Mouse (Mus musculus) lung, postnatal 0 days (tissue): ENCODE results near the gene Srsf7. TPM values are rescaled to one million over a fixed set of nuclear protein-coding genes. Genes with fewer than 3 reads are reported as not detected.

Source experiments
- ATAC-seq: fragments of 200-750 bp; cut with Nextera tagmentation; 2 replicates; pipeline ENCODE4 v1.8.0; 2017; ENCODE audit warnings: moderate library complexity
- DNase-seq: peaks from one replicate; pipeline ENCODE4 v3.0.0-alpha.2; 2016; ENCODE audit warnings: low spot score
- H3K27ac ChIP-seq: fragments of 300-500 bp; sonication (generic); 2 replicates; pipeline ENCODE4 v1.5.1; 2014; ENCODE audit warnings: antibody characterized with exemption, mild to moderate bottlenecking, low read length, mixed read lengths
- H3K27me3 ChIP-seq: fragments of 300-500 bp; sonication (generic); replicated peaks from 2 replicates; pipeline ENCODE4 v1.6.1; 2014; ENCODE audit warnings: low read length, mixed read lengths; ENCODE audit not compliant: insufficient read depth
- H3K36me3 ChIP-seq: fragments of 300-500 bp; sonication (generic); 2 replicates; pipeline ENCODE4 v1.6.1; 2014; ENCODE audit warnings: low read length, mixed read lengths; ENCODE audit not compliant: insufficient read depth
- H3K4me1 ChIP-seq: fragments of 300-500 bp; sonication (generic); 2 replicates; pipeline ENCODE4 v1.6.1; 2014; ENCODE audit warnings: antibody characterized with exemption, low read depth, low read length, mixed read lengths; ENCODE audit not compliant: insufficient read depth
- H3K4me2 ChIP-seq: fragments of 300-500 bp; sonication (generic); replicated peaks from 2 replicates; pipeline ENCODE4 v1.6.1; 2014; ENCODE audit warnings: low read depth, mild to moderate bottlenecking, low read length, moderate library complexity, mixed read lengths
- H3K4me3 ChIP-seq: fragments of 300-500 bp; sonication (generic); 2 replicates; pipeline ENCODE4 v1.5.1; 2014; ENCODE audit warnings: low read depth, low read length
- H3K9ac ChIP-seq: fragments of 300-500 bp; sonication (generic); replicated peaks from 2 replicates; pipeline ENCODE4 v1.6.1; 2014; ENCODE audit warnings: low read depth, mild to moderate bottlenecking
- H3K9me3 ChIP-seq: fragments of 300-500 bp; sonication (generic); 2 replicates; pipeline ENCODE4 v1.6.1; 2016; ENCODE audit warnings: low read length, mixed read lengths
- CTCF ChIP-seq: IDR thresholded peaks from 2 replicates; pipeline ENCODE4 v1.5.1; 2016; ENCODE audit warnings: antibody characterized with exemption, mild to moderate bottlenecking
- EP300 ChIP-seq: IDR thresholded peaks from 2 replicates; pipeline ENCODE4 v1.6.1; 2016; ENCODE audit warnings: antibody characterized with exemption, mild to moderate bottlenecking, control low read depth
- WGBS: fragments of 180-500 bp; shearing (Covaris S2); extraction: QIAGEN DNeasy Blood & Tissue Kit; methylation state at CpG from one replicate; pipeline ENCODE4 v1.1.7; 2014; 5-methylcytosine and 5-hydroxymethylcytosine counted together
- polyA plus RNA-seq: library from polyadenylated mRNA; unstranded; fragments of >200 nt; fragmentation: Nextera tagmentation; extraction: Ambion mirVana; gene quantifications from 2 replicates; pipeline ENCODE4 v1.2.1, GENCODE M21; 2015

Srsf7 gene
- polyA plus RNA-seq, 1 experiment from 2014 or later = 162 TPM

GRCm38 (mm10) chr17:80165741-80166140 lies 41.4 kb downstream of the Srsf7 start:
- no peaks in the 10 kb centered on the region for H3K4me1 ChIP-seq
- H3K36me3 ChIP-seq = no peaks in the 10 kb centered on the region
- no peak overlapping the region for H3K27ac ChIP-seq
- H3K4me3 ChIP-seq = no peak overlapping the region
- peak; percentile 65 for ATAC-seq
- H3K9me3 ChIP-seq = no peaks in the 10 kb centered on the region
- H3K27me3 ChIP-seq = no peaks in the 10 kb centered on the region
- 28% methylated on average over 6 of the region's 6 CpGs for WGBS
- TF ChIP-seq CTCF (0 out of 2 replicates have a peak, but pooled peaks have one; percentile 11), EP300 (no peak)
- no peak overlapping the region for H3K4me2 ChIP-seq
- DNase-seq = peak; percentile 61
- no peak overlapping the region for H3K9ac ChIP-seq

- ATAC-seq = no peak
- DNase-seq = peak; percentile 34
- no peak overlapping the region for H3K27ac ChIP-seq
Measured at GRCm38 (mm10) chr17:80163991-80164390, 43.1 kb downstream of the Srsf7 start.

DNA sequence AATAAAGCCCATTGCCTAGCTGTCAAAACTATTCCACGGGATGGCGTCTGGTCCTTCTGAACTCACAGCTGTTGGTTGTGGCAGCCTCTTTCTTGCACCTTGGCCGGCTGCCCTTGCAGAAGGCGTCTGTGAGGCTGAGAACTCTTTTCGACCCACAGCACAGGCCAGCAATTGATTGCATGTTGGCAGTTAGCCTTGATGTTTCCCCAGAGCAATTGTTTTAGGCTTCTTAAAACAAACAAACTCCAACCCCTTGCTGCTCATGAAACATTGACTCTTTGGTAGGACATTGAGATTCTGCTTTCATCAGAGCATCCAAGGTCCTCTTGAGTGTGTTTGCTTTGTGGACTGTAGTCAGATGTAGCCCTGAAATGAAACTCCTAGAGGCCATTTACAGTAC lies 46.7 kb downstream of the Srsf7 start:
- 19% methylated on average over 5 of the region's 5 CpGs for WGBS
- TF ChIP-seq CTCF (peak; percentile 23), EP300 (peak; percentile 64)
- no peaks in the 10 kb centered on the region for H3K9me3 ChIP-seq

More at GRCm38 (mm10) chr17:80163991-80164390, 43.1 kb downstream of the Srsf7 start:
- Histone ChIP-seq H3K36me3 (no peaks in the 10 kb centered on the region), H3K4me1 (no peaks in the 10 kb centered on the region), H3K4me3 (no peak overlapping the region), H3K9me3 (no peaks in the 10 kb centered on the region), H3K27me3 (no peaks in the 10 kb centered on the region), H3K9ac (no peak overlapping the region), H3K4me2 (no peak overlapping the region)
- TF ChIP-seq CTCF (no peak), EP300 (no peak)
- WGBS = 63% methylated on average over 8 of the region's 8 CpGs

DNA sequence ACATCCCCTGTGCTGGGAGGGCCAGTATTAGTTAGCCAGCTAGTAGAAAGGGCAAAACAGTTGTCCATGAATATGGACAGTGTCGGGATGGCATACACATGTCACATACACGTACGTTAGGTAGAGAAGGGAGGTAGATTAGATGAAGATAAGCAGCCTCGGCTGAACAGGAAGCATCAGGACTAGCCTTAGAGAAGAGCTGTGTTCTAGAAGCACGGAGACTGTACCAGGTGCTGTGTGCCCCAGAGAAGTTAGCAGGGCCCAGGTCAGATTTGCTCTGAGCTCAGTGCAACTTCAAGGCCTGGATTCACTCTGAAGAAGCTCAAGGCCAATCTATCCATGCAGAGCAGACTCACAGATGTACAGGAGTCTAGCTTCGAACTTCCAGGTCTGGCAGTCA lies 49.6 kb downstream of the Srsf7 start:
- H3K4me3 ChIP-seq = no peak overlapping the region
- H3K4me2 ChIP-seq = no peak overlapping the region
- WGBS = 81% methylated on average over 6 of the region's 6 CpGs
- H3K27me3 ChIP-seq = no peaks in the 10 kb centered on the region
- H3K27ac ChIP-seq = no peak overlapping the region
- no peak for DNase-seq
- no peaks in the 10 kb centered on the region for H3K36me3 ChIP-seq
- no peaks in the 10 kb centered on the region for H3K9me3 ChIP-seq
- no peaks in the 10 kb centered on the region for H3K4me1 ChIP-seq
- no peak for TF ChIP-seq EP300
- no peak for TF ChIP-seq CTCF
- ATAC-seq = no peak
- no peak overlapping the region for H3K9ac ChIP-seq

More for the DNA sequence above, 46.7 kb downstream of the Srsf7 start:
- peak; percentile 90 for ATAC-seq
- Histone ChIP-seq H3K27me3 (no peaks in the 10 kb centered on the region), H3K27ac (no peak overlapping the region), H3K4me1 (no peaks in the 10 kb centered on the region), H3K36me3 (no peaks in the 10 kb centered on the region), H3K4me2 (no peak overlapping the region), H3K9ac (no peak overlapping the region), H3K4me3 (no peak overlapping the region)
- DNase-seq = peak; percentile 92

DNA sequence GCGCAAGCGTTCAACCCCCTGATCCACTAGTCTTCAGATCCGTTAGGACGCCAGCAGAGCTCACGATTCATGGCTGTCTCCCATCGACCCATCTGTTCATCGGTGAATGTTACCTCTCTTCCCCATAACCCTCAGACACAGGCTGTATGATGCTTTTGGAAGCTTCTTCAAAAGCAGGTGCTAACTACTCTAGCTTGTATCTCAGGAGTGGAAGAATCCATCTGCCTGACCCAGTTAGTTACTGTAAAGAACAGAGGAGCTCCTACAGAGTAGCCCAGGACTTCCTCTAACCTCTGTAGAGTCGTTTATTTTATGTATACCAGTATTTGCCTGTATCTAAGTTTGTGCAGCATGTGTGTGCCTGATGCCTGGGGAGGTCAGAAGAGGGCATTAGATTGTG lies 50.2 kb downstream of the Srsf7 start:
- Histone ChIP-seq H3K36me3 (no peaks in the 10 kb centered on the region), H3K4me2 (no peak overlapping the region), H3K27ac (no peak overlapping the region), H3K9me3 (no peaks in the 10 kb centered on the region), H3K9ac (no peak overlapping the region), H3K4me3 (no peak overlapping the region), H3K27me3 (no peaks in the 10 kb centered on the region), H3K4me1 (no peaks in the 10 kb centered on the region)
- ATAC-seq = no peak
- TF ChIP-seq CTCF (no peak), EP300 (no peak)
- WGBS = 89% methylated on average over 8 of the region's 8 CpGs
- no peak for DNase-seq

- DNase-seq = no peak
- WGBS = 79% methylated on average over 2 of the region's 2 CpGs
- no peak overlapping the region for H3K27ac ChIP-seq
- no peak overlapping the region for H3K4me3 ChIP-seq
- no peak for ATAC-seq
- no peak overlapping the region for H3K9ac ChIP-seq
- H3K27me3 ChIP-seq = no peaks in the 10 kb centered on the region
- H3K36me3 ChIP-seq = no peaks in the 10 kb centered on the region
- H3K4me1 ChIP-seq = peaks cover under 1% of the 10 kb centered on the region; the same call in 1 of the 2 replicates
- no peak overlapping the region for H3K4me2 ChIP-seq
- H3K9me3 ChIP-seq = no peaks in the 10 kb centered on the region
- TF ChIP-seq CTCF = no peak
- TF ChIP-seq EP300 = no peak
Measured at GRCm38 (mm10) chr17:80153631-80154030, 53.5 kb downstream of the Srsf7 start.
